Mouse (Mus musculus) hindbrain, embryonic 14.5 days (tissue): ENCODE measurements around the gene Ifitm1. TPM values are rescaled to one million over a fixed set of nuclear protein-coding genes. Genes with fewer than 3 reads are reported as not detected.
"Not testable (repeated sequence)": the region's sequence is repeated elsewhere in the genome, so short reads cannot be mapped to it uniquely, and the experiment has no call there.

Source experiments
- ATAC-seq: fragments of 200-750 bp; cut with Nextera tagmentation; 2 replicates; pipeline ENCODE4 v1.8.0; 2017; ENCODE audit warnings: moderate number of reproducible peaks, mild to moderate bottlenecking, moderate TSS enrichment, moderate library complexity; ENCODE audit not compliant: low FRiP score
- DNase-seq: peaks from one replicate; pipeline ENCODE4 v3.0.0-alpha.2; 2015; ENCODE audit warnings: low spot score
- H3K27ac ChIP-seq: fragments of 300-500 bp; sonication (generic); 2 replicates; pipeline ENCODE4 v1.5.1; 2014; ENCODE audit warnings: mild to moderate bottlenecking, moderate library complexity
- H3K27me3 ChIP-seq: fragments of 300-500 bp; sonication (generic); 2 replicates; pipeline ENCODE4 v1.6.1; 2014; ENCODE audit warnings: mild to moderate bottlenecking, low read length, mixed read lengths; ENCODE audit not compliant: control insufficient read depth, insufficient read depth
- H3K36me3 ChIP-seq: fragments of 300-500 bp; sonication (generic); replicated peaks from 2 replicates; pipeline ENCODE4 v1.6.1; 2014; ENCODE audit not compliant: control insufficient read depth, insufficient read depth
- H3K4me1 ChIP-seq: fragments of 300-500 bp; sonication (generic); replicated peaks from 2 replicates; pipeline ENCODE4 v1.6.1; 2014; ENCODE audit warnings: antibody characterized with exemption, low read length, mixed read lengths; ENCODE audit not compliant: control insufficient read depth, insufficient read depth
- H3K4me2 ChIP-seq: fragments of 300-500 bp; sonication (generic); replicated peaks from 2 replicates; pipeline ENCODE4 v1.6.1; 2014; ENCODE audit warnings: mild to moderate bottlenecking, moderate library complexity
- H3K4me3 ChIP-seq: fragments of 300-500 bp; sonication (generic); replicated peaks from 2 replicates; pipeline ENCODE4 v1.5.1; 2014; ENCODE audit warnings: mild to moderate bottlenecking, low read length
- H3K9ac ChIP-seq: fragments of 300-500 bp; sonication (generic); 2 replicates; pipeline ENCODE4 v1.6.1; 2014
- H3K9me3 ChIP-seq: fragments of 300-500 bp; sonication (generic); 2 replicates; pipeline ENCODE4 v1.6.1; 2016; ENCODE audit warnings: low read length; ENCODE audit not compliant: control insufficient read depth
- WGBS: fragments of 180-500 bp; shearing (Covaris S2); extraction: QIAGEN DNeasy Blood & Tissue Kit; methylation state at CpG from one replicate; pipeline ENCODE4 v1.1.7; 2014; 5-methylcytosine and 5-hydroxymethylcytosine counted together
- polyA plus RNA-seq: library from polyadenylated mRNA; unstranded; fragments of >200 nt; fragmentation: Nextera tagmentation; extraction: Ambion mirVana; gene quantifications from 2 replicates; pipeline ENCODE4 v1.2.1, GENCODE M21; 2014

The Ifitm1 gene
- polyA plus RNA-seq, 1 experiment from 2014 or later: 21.9 TPM

- WGBS: 14% methylated on average over 3 of the region's 3 CpGs
- not testable (repeated sequence) for DNase-seq, H3K9me3 ChIP-seq, H3K4me3 ChIP-seq, H3K4me1 ChIP-seq, H3K4me2 ChIP-seq, H3K36me3 ChIP-seq, H3K9ac ChIP-seq, H3K27me3 ChIP-seq, ATAC-seq, H3K27ac ChIP-seq
Observed at GRCm38 (mm10) chr7:140968710-140969109, 1.7 kb downstream of the Ifitm1 start.

- Histone ChIP-seq H3K4me1 (peaks cover 3% of the 10 kb centered on the region; the same call in 1 of the 2 replicates), H3K4me3 (no peak overlapping the region), H3K9me3 (no peaks in the 10 kb centered on the region), H3K9ac (no peak overlapping the region), H3K36me3 (no peaks in the 10 kb centered on the region), H3K4me2 (no peak overlapping the region), H3K27me3 (0 out of 2 replicates have a peak, but pooled peaks cover 5% of the 10 kb centered on the region), H3K27ac (no peak overlapping the region)
- WGBS: 55% methylated on average over 7 of the region's 7 CpGs
- no peak for DNase-seq
- ATAC-seq: no peak
Observed at GRCm38 (mm10) chr7:140970931-140971330, 3.9 kb downstream of the Ifitm1 start.

- H3K9me3 ChIP-seq: no peaks in the 10 kb centered on the region
- H3K9ac ChIP-seq: no peak overlapping the region
- no peak overlapping the region for H3K4me2 ChIP-seq
- 0 out of 2 replicates have a peak, but pooled peaks cover 5% of the 10 kb centered on the region for H3K27me3 ChIP-seq
- H3K4me1 ChIP-seq: peaks cover 3% of the 10 kb centered on the region; the same call in 1 of the 2 replicates
- no peaks in the 10 kb centered on the region for H3K36me3 ChIP-seq
- H3K27ac ChIP-seq: no peak overlapping the region
- H3K4me3 ChIP-seq: no peak overlapping the region
- no peak for DNase-seq
- 86% methylated on average over 8 of the region's 8 CpGs for WGBS
- no peak for ATAC-seq
Observed at GRCm38 (mm10) chr7:140971479-140972171, 4.6 kb downstream of the Ifitm1 start.

GRCm38 (mm10) chr7:140973396-140974165 is 6.6 kb downstream of the Ifitm1 start:
- no peak for ATAC-seq
- H3K9ac ChIP-seq: no peak overlapping the region
- DNase-seq: no peak
- no peak overlapping the region for H3K4me3 ChIP-seq
- H3K27ac ChIP-seq: no peak overlapping the region
- no peak overlapping the region for H3K4me2 ChIP-seq
- no peaks in the 10 kb centered on the region for H3K36me3 ChIP-seq
- WGBS: 16% methylated on average over 14 of the region's 14 CpGs
- 0 out of 2 replicates have a peak, but pooled peaks cover 5% of the 10 kb centered on the region for H3K27me3 ChIP-seq
- peaks cover 3% of the 10 kb centered on the region; the same call in 1 of the 2 replicates for H3K4me1 ChIP-seq
- H3K9me3 ChIP-seq: no peaks in the 10 kb centered on the region

GRCm38 (mm10) chr7:140974940-140975339 is 7.9 kb downstream of the Ifitm1 start:
- ATAC-seq: no peak
- WGBS: 16% methylated on average over 9 of the region's 9 CpGs
- Histone ChIP-seq H3K9me3 (no peaks in the 10 kb centered on the region), H3K36me3 (no peaks in the 10 kb centered on the region), H3K4me3 (no peak overlapping the region), H3K4me2 (no peak overlapping the region), H3K4me1 (peaks cover 3% of the 10 kb centered on the region; the same call in 1 of the 2 replicates), H3K27ac (no peak overlapping the region), H3K9ac (no peak overlapping the region), H3K27me3 (0 out of 2 replicates have a peak, but pooled peaks cover 5% of the 10 kb centered on the region)
- no peak for DNase-seq

- Histone ChIP-seq H3K9ac (no peak overlapping the region), H3K9me3 (no peaks in the 10 kb centered on the region), H3K4me2 (no peak overlapping the region), H3K4me1 (peaks cover 3% of the 10 kb centered on the region; the same call in 1 of the 2 replicates), H3K27ac (no peak overlapping the region), H3K4me3 (no peak overlapping the region), H3K27me3 (0 out of 2 replicates have a peak, but pooled peaks cover 5% of the 10 kb centered on the region), H3K36me3 (no peaks in the 10 kb centered on the region)
- DNase-seq: no peak
- ATAC-seq: no peak
- WGBS: 31% methylated on average over 3 of the region's 3 CpGs
Observed at GRCm38 (mm10) chr7:140975465-140975864, 8.4 kb downstream of the Ifitm1 start.

GRCm38 (mm10) chr7:140976720-140977119 is 9.7 kb downstream of the Ifitm1 start:
- not testable (repeated sequence) for H3K4me3 ChIP-seq, H3K4me1 ChIP-seq, H3K36me3 ChIP-seq, DNase-seq, H3K9me3 ChIP-seq, H3K4me2 ChIP-seq, H3K9ac ChIP-seq, H3K27ac ChIP-seq, ATAC-seq, H3K27me3 ChIP-seq
- 92% methylated on average over 9 of the region's 9 CpGs for WGBS

GRCm38 (mm10) chr7:140981704-140982103 is 14.7 kb downstream of the Ifitm1 start:
- H3K27ac ChIP-seq: no peak overlapping the region
- no peaks in the 10 kb centered on the region for H3K9me3 ChIP-seq
- no peak for ATAC-seq
- H3K4me1 ChIP-seq: no peaks in the 10 kb centered on the region
- no peak overlapping the region for H3K9ac ChIP-seq
- H3K4me3 ChIP-seq: no peak overlapping the region
- H3K36me3 ChIP-seq: no peaks in the 10 kb centered on the region
- H3K4me2 ChIP-seq: no peak overlapping the region
- 96% methylated on average over 8 of the region's 8 CpGs for WGBS
- no peaks in the 10 kb centered on the region for H3K27me3 ChIP-seq
- no peak for DNase-seq

- no peaks in the 10 kb centered on the region for H3K4me1 ChIP-seq
- 94% methylated on average over 7 of the region's 7 CpGs for WGBS
Observed at GRCm38 (mm10) chr7:140982971-140983370, 15.9 kb downstream of the Ifitm1 start.

More at GRCm38 (mm10) chr7:140982971-140983370, 15.9 kb downstream of the Ifitm1 start:
- H3K4me2 ChIP-seq: no peak overlapping the region
- no peak overlapping the region for H3K9ac ChIP-seq
- H3K4me3 ChIP-seq: no peak overlapping the region
- ATAC-seq (no peak), DNase-seq (no peak)
- no peak overlapping the region for H3K27ac ChIP-seq
- H3K36me3 ChIP-seq: no peaks in the 10 kb centered on the region
- no peaks in the 10 kb centered on the region for H3K27me3 ChIP-seq
- no peaks in the 10 kb centered on the region for H3K9me3 ChIP-seq
